Mouse (Mus musculus) G1E (cell line): Measurements from ENCODE around the gene Igsf11. TPM values are rescaled to one million over a fixed set of nuclear protein-coding genes. Genes with fewer than 3 reads are reported as not detected.

ENCODE experiments used
- ATAC-seq: 2 replicates; pipeline ENCODE4 v1.8.0; 2016; ENCODE audit warnings: mild to moderate bottlenecking; ENCODE audit not compliant: insufficient number of reproducible peaks, poor library complexity, low FRiP score, severe bottlenecking; ENCODE audit errors: extremely low read depth
- DNase-seq: peaks from one replicate; pipeline ENCODE4 v3.0.0; 2012; ENCODE audit warnings: low spot score
- H3K27me3 ChIP-seq: 2 replicates; pipeline ENCODE4 v1.6.1; 2012; ENCODE audit warnings: mild to moderate bottlenecking, low read length, inconsistent platforms; ENCODE audit not compliant: insufficient read depth
- H3K36me3 ChIP-seq: replicated peaks from 2 replicates; pipeline ENCODE3; 2012; ENCODE audit warnings: mild to moderate bottlenecking, inconsistent platforms
- H3K4me1 ChIP-seq: 2 replicates; pipeline ENCODE4 v1.6.1; 2012; ENCODE audit warnings: low read depth, low read length, inconsistent platforms, mixed read lengths; ENCODE audit not compliant: insufficient read depth
- H3K4me3 ChIP-seq: 2 replicates; pipeline ENCODE4 v1.5.1; 2012; ENCODE audit warnings: low read depth, mild to moderate bottlenecking, inconsistent platforms, low read length, moderate library complexity, mixed read lengths
- H3K9me3 ChIP-seq: replicated peaks from 2 replicates; pipeline ENCODE4 v1.6.1; 2012; ENCODE audit warnings: inconsistent platforms
- CTCF ChIP-seq: IDR thresholded peaks from 2 replicates; pipeline ENCODE4 v1.5.1; 2012; ENCODE audit warnings: low read depth, low read length, inconsistent platforms, mixed read lengths
- GATA1 ChIP-seq: IDR thresholded peaks from 2 replicates; pipeline ENCODE4 v1.6.1; 2012; ENCODE audit warnings: borderline replicate concordance, low read length, inconsistent platforms, mixed read lengths
- GATA2 ChIP-seq: IDR thresholded peaks from 2 replicates; pipeline ENCODE4 v1.6.1; 2012; ENCODE audit warnings: low read depth, low read length, inconsistent platforms, borderline replicate concordance
- POLR2AphosphoS5 ChIP-seq: IDR thresholded peaks from 2 replicates; pipeline ENCODE4 v1.6.1; 2012; ENCODE audit warnings: low read depth, low read length, inconsistent platforms; ENCODE audit not compliant: insufficient replicate concordance
- TAL1 ChIP-seq: conservative IDR thresholded peaks from 2 replicates; pipeline ENCODE4 v1.6.1; 2012; ENCODE audit warnings: low read depth, low read length, inconsistent platforms, mixed read lengths
- polyA plus RNA-seq: library from polyadenylated mRNA; stranded (reverse); fragments of >175 nt; gene quantifications from 2 replicates; pipeline ENCODE4 v1.2.3, GENCODE M21; 2012
- total RNA-seq, 2 experiments: library from RNA; stranded (forward) in 1 of 2; stranded (reverse) in 1 of 2; fragments of 200-1000 nt in 1 of 2; fragments of >200 nt in 1 of 2; fragmentation: Nextera tagmentation in 1 of 2; gene quantifications; 2 replicates each; pipeline ENCODE4 v1.2.3; 2014 to 2017

Igsf11 gene
- total RNA-seq (2014; fragmentation: Nextera tagmentation) (not detected in 2 replicates), total RNA-seq (2017) (0.05 and 0.06 TPM in 2 replicates), polyA plus RNA-seq (not detected in 2 replicates)

DNA sequence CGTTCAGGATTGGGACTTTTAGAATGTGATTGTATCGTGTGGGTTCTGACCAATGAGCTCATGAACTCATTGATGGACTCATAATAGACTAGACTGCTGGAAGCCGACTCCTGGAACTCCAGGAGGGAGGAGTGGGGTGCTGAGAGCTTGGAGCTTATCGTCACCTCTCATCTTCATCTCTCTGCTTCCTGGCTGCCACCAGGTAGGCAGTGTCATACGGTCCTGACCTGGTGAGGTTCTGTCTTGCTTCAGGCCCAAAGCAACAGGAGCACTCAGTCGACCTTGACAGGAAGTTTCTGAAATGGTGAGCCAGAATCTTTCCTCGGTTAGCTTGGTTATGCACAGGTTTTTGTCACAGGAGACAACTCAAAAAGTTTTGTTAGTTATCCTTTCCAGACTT is at the start of gene Igsf11:
Igsf11 (plus strand) TSS at position 301 of the 400 bp plus-strand sequence.
- no peaks in the 10 kb centered on the region for H3K36me3 ChIP-seq
- TF ChIP-seq CTCF (no peak), GATA2 (no peak), GATA1 (no peak), POLR2AphosphoS5 (no peak), TAL1 (no peak)
- no peak for DNase-seq

DNA sequence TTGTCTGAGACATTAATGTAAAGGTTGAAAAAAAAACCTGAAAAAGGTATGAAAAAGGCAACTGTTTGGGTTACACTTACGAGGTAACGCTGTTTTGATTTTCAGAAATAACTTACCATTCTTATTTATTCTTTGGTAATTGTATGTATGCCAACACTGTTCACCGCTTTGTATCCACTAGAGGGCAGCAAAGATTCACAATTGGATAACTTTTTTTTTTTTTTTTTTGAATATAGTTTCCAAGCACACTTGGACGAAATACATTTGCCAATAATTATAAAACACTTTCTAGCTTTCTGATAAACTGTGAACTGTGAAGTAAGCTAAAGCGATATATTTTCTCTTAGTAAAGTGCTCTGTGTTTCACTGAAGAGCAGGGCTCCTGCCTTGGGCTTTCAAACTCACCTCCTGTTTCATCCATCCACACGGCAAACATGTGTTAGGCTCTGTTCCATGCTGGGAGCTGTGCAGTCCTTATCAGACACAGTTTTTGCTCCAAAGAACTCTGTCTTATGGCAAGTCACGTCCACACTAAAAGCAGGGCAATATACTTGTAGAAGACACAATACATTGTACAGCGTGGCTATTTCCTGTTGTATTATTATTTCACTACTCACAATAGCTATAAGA is 34.2 kb upstream of the Igsf11 start:
- ATAC-seq (no peak), DNase-seq (peak; percentile 3)
- no peaks in the 10 kb centered on the region for H3K27me3 ChIP-seq
- no peaks in the 10 kb centered on the region for H3K9me3 ChIP-seq
- H3K4me3 ChIP-seq, result no peak overlapping the region
- no peaks in the 10 kb centered on the region for H3K36me3 ChIP-seq
- H3K4me1 ChIP-seq, result no peaks in the 10 kb centered on the region
- TF ChIP-seq GATA2 (no peak), GATA1 (no peak), TAL1 (no peak)

More for the DNA sequence above, at the start of gene Igsf11:
- H3K9me3 ChIP-seq, result no peaks in the 10 kb centered on the region
- ATAC-seq, result no peak
- H3K4me3 ChIP-seq, result no peak within 1 kb of the TSS
- no peaks in the 10 kb centered on the region for H3K27me3 ChIP-seq
- H3K4me1 ChIP-seq, result no peaks in the 10 kb centered on the region

DNA sequence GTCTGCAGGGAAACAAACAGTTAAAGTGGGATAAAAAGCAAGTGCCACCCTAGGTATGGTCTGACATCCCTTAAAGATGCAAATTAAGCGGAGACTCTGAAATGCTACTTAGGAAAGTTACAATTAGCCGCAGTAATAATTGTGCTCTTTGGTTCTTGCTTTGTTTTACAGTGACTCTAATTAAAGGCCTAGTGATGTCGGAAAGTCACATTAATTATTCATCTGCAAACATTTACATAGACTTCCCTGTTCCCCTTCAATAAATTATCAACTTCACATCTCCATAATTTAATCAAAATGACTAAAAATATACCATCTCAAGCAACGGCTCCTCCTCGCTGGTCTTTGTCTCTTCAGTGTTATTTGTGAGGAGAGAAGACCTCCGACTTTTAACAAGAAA is 31.9 kb upstream of the Igsf11 start:
- Histone ChIP-seq H3K9me3 (no peaks in the 10 kb centered on the region), H3K27me3 (no peaks in the 10 kb centered on the region), H3K36me3 (no peaks in the 10 kb centered on the region), H3K4me1 (no peaks in the 10 kb centered on the region), H3K4me3 (no peak overlapping the region)
- TF ChIP-seq POLR2AphosphoS5 (no peak), GATA2 (no peak), TAL1 (no peak), CTCF (no peak)
- DNase-seq (no peak), ATAC-seq (no peak)

DNA sequence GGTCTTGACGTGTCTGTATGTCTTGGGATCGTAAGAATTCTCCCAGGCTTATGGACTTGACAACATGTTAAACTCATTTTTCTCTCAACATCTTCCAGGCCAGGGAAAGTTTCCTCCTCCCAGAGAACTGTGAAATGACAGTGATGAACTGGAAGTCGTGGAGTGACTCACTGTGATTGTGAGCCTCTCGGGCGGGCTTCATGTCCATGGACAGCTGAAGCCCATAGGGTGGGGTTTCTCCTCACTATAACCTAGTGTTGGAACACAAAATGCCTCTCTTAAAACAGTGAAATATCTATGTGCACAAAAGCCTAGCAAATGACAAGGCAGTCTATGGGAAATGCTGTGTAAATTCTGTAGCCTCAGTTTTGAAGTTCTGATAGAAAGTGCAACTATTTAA is 28.1 kb upstream of the Igsf11 start:
- ATAC-seq (no peak), DNase-seq (no peak)
- TF ChIP-seq TAL1 (no peak), GATA1 (no peak), CTCF (no peak), POLR2AphosphoS5 (no peak), GATA2 (no peak)
- Histone ChIP-seq H3K9me3 (no peaks in the 10 kb centered on the region), H3K36me3 (no peaks in the 10 kb centered on the region), H3K27me3 (no peaks in the 10 kb centered on the region), H3K4me3 (no peak overlapping the region), H3K4me1 (no peaks in the 10 kb centered on the region)

DNA sequence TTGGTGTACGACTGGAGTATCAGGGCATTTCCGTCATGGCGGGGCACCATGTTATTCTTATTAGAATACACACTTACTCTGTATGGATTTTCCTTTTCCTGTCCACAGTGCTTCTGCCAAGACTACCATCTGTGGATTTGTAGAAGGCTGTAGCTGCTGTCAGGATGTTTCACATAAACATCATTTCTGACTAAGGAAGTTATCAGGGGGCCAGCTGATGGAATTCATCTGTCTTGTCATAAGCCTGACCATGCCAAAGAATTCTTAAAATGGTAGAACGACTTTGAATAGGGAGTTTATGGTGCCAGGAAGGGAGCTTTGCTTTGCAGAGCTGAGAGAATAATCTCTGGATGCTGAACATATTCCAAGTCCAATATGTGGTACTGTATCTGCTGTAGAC is 19.2 kb upstream of the Igsf11 start:
- no peaks in the 10 kb centered on the region for H3K27me3 ChIP-seq
- no peak overlapping the region for H3K4me3 ChIP-seq
- no peak for DNase-seq
- TF ChIP-seq CTCF (no peak), GATA2 (no peak)
- H3K36me3 ChIP-seq, result no peaks in the 10 kb centered on the region
- no peaks in the 10 kb centered on the region for H3K9me3 ChIP-seq
- ATAC-seq, result no peak
- no peaks in the 10 kb centered on the region for H3K4me1 ChIP-seq

DNA sequence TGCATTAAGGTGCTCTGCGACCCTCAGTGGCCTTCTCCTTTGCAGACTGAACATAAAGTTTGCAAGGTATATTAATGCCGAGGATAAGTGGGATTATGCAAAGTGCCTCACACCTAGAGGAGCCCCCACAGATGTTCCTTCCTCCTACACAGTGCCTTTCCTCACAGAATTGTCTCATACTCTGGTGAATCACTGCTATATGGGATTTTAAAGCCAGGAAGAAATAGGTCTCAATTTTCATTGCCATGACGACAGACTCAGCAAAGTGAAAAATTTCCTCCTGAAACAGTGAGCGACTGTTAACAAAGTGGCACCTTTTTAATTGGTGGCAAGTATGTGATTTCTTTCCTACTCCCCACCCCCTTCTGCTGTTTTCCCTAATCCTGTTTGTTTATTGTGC is 18.0 kb upstream of the Igsf11 start:
- Histone ChIP-seq H3K27me3 (no peaks in the 10 kb centered on the region), H3K36me3 (no peaks in the 10 kb centered on the region), H3K4me3 (no peak overlapping the region), H3K9me3 (no peaks in the 10 kb centered on the region), H3K4me1 (no peaks in the 10 kb centered on the region)
- no peak for DNase-seq
- TF ChIP-seq GATA2, result no peak
- no peak for TF ChIP-seq GATA1
- TF ChIP-seq CTCF, result no peak
- no peak for TF ChIP-seq TAL1
- no peak for TF ChIP-seq POLR2AphosphoS5
- no peak for ATAC-seq
